Mouse (Mus musculus) myocyte (in vitro differentiated cells): ENCODE measurements around the gene Boc.

ENCODE experiments used
- POLR2A ChIP-seq: IDR thresholded peaks from one replicate; pipeline ENCODE4 v1.6.1; 2011; ENCODE audit warnings: low read depth, mild to moderate bottlenecking, control low read depth, moderate library complexity; ENCODE audit not compliant: insufficient read length
- TCF12 ChIP-seq: IDR thresholded peaks from one replicate; pipeline ENCODE4 v1.6.1; 2011; ENCODE audit warnings: mild to moderate bottlenecking, control low read depth; ENCODE audit not compliant: poor library complexity, insufficient read depth, severe bottlenecking

DNA sequence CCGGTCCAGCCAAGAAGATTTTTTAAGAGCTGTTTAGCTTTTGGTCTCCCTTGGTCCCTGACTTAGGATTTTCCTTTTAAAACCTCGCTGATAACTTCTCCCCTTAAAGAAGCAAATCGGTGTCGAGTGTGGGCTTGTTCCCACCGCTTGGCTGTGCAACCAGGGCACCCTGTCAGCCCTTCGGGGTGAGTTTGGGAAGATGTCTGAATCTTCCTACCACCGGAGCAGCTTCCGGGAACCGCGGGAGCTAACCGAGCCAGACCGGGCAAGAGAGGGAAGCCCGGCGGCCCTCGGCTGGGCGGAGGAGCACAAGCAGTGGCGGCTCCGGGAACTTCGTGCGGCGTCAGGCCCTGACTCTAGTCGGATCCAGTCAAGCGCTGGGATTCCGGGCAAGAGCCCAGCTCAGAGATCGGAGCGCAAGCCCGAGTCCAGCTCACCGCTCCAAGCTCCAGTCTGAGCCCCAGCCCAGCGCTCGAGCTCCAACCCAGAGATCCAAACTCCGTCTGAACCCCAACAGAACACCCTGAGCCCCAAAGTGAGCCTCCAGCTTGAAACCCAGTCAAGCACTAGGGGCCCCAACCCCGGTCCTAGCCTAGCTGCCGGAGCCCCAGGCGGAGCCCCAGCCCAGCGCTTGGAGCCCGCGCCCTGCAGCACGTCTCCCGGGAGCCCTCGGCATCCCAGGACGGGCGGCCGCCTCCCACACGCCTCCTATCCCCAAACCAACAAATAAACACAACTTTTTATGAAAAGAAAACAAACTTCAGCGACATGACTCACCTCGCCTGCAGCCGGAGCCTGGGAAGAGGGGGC, 831 bp downstream of the Boc start:
- TF ChIP-seq POLR2A (no peak), TCF12 (no peak)
